Comparison of ENCODE assay signal across 8 mouse cellular contexts in the genomic region with DNA sequence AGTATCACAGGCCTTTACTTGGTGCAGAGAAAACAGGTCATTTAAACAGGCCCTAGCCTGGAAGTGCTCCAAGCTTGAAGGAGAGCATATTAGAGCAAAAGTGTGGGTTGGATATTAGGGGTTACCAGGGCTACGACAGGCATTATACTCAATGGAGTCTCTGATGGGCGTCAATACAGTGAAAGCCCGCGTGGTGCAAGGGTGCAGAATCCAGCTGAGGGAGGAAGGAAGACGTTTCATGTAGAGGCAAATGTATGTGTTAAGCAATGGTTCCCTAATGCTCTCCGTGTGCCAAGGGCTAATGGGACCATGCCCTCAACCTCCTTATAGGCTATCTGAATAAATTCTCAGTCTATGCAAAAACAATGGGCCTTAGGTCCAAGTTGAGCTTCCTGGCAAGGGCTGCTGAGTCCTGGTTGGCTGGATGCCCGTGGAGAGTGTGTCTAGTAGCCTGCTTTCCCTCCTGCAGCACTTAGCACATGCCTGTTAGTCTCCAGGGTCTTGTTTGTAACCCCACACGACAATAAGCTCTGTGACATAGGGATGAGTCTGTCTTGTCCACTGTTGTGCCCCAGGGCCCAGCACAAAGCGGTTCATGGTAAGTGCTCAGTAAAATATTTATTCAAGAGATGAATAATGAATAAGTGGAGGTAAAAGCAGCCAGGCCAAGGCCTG.
A peak's percentile ranks its signal among the peaks of the same experiment; 100 is the strongest.
DNase-seq lines count a peak whose midpoint lies in the region; ATAC-seq lines count a peak whose summit lies in the region.

No protein-coding gene starts in this region.

- no peak overlapping the region for H3K4me3 ChIP-seq in kidney, embryonic 14.5 days (ENCODE audit: low read length)
- H3K4me3 ChIP-seq in intestine, embryonic 15.5 days (replicated peaks), result no peak overlapping the region

- WGBS in kidney, embryonic 14.5 days, result 73% methylated on average over 9 of the region's 9 CpGs
- WGBS in intestine, embryonic 15.5 days, result 62% methylated on average over 9 of the region's 9 CpGs

- H3K36me3 ChIP-seq in kidney, embryonic 14.5 days (ENCODE audit: control insufficient read depth, insufficient read depth, low read length), result no peaks in the 10 kb centered on the region
- H3K36me3 ChIP-seq in intestine, embryonic 15.5 days, result no peaks in the 10 kb centered on the region

- no peak overlapping the region for H3K9ac ChIP-seq in kidney, embryonic 14.5 days (ENCODE audit: low read depth, low read length)
- H3K9ac ChIP-seq in intestine, embryonic 15.5 days, result no peak overlapping the region

- DNase-seq in kidney, adult 18-20 months, result peak; percentile 81
- DNase-seq in cerebellum, adult 8-10 months, result peak; percentile 37
- DNase-seq in heart, postnatal 4 days, result peak; percentile 84
- DNase-seq in lung, postnatal 25 days (ENCODE audit: low spot score), result peak; percentile 30
- DNase-seq in layer of hippocampus, postnatal 10 days (ENCODE audit: low spot score in 2 of 2), result no peak

- no peak overlapping the region for H3K4me2 ChIP-seq in kidney, embryonic 14.5 days (replicated peaks; ENCODE audit: low read depth, low read length)
- H3K4me2 ChIP-seq in intestine, embryonic 15.5 days (replicated peaks), result no peak overlapping the region

- H3K27me3 ChIP-seq in kidney, embryonic 14.5 days (ENCODE audit: control insufficient read depth, insufficient read depth, low read length), result no peaks in the 10 kb centered on the region
- H3K27me3 ChIP-seq in intestine, embryonic 15.5 days (replicated peaks), result no peaks in the 10 kb centered on the region

- no peaks in the 10 kb centered on the region for H3K9me3 ChIP-seq in kidney, embryonic 14.5 days (ENCODE audit: control insufficient read depth, low read length)
- H3K9me3 ChIP-seq in intestine, embryonic 15.5 days, result no peaks in the 10 kb centered on the region

- no peak overlapping the region for H3K27ac ChIP-seq in kidney, embryonic 14.5 days (ENCODE audit: low read depth, low read length)
- no peak overlapping the region for H3K27ac ChIP-seq in intestine, embryonic 15.5 days

- no peak for ATAC-seq in kidney, embryonic 14.5 days (ENCODE audit: low FRiP score, low TSS enrichment)
- ATAC-seq in intestine, embryonic 15.5 days, result no peak
- no peak for ATAC-seq in frontal cortex, adult (ENCODE audit: low TSS enrichment)

- peaks cover 11% of the 10 kb centered on the region for H3K4me1 ChIP-seq in kidney, embryonic 14.5 days (ENCODE audit: control insufficient read depth, insufficient read depth, low read length)
- peaks cover 26% of the 10 kb centered on the region for H3K4me1 ChIP-seq in intestine, embryonic 15.5 days (replicated peaks)

Comparison
In these comparisons a context has a peak if more than half of its experiments do, and no peak if none do; other contexts are left out.
1. DNase-seq: peak in kidney, adult 18-20 months (single experiment), cerebellum, adult 8-10 months (single experiment), heart, postnatal 4 days (single experiment) and lung, postnatal 25 days (single experiment); none in layer of hippocampus, postnatal 10 days (0 of 2).